Mouse (Mus musculus) neural tube, embryonic 11.5 days (tissue): ENCODE measurements at regions not wholly inside any gene's neighbourhood (a gene's known extent, or its start where the extent isn't known, plus 50 kb on each side); places are given as distances from the start of the nearest gene placed in this dataset.

Source experiments
- ATAC-seq: fragments of 200-750 bp; cut with Nextera tagmentation; 2 replicates; pipeline ENCODE4 v1.8.0; 2017; ENCODE audit warnings: moderate number of reproducible peaks, mild to moderate bottlenecking, moderate TSS enrichment, moderate library complexity; ENCODE audit not compliant: insufficient read depth, low FRiP score, low TSS enrichment
- DNase-seq: peaks from one replicate; pipeline ENCODE4 v3.0.0-alpha.2; 2015; ENCODE audit warnings: low spot score
- H3K27ac ChIP-seq: fragments of 300-500 bp; sonication (generic); 2 replicates; pipeline ENCODE4 v1.5.1; 2014; ENCODE audit warnings: low read depth, mild to moderate bottlenecking, low read length
- H3K27me3 ChIP-seq: fragments of 300-500 bp; sonication (generic); 2 replicates; pipeline ENCODE4 v1.6.1; 2014; ENCODE audit warnings: mild to moderate bottlenecking, low read length, mixed read lengths; ENCODE audit not compliant: control insufficient read depth, insufficient read depth
- H3K36me3 ChIP-seq: fragments of 300-500 bp; sonication (generic); 2 replicates; pipeline ENCODE4 v1.6.1; 2014; ENCODE audit warnings: mild to moderate bottlenecking, low read length, moderate library complexity, mixed read lengths; ENCODE audit not compliant: control insufficient read depth, insufficient read depth
- H3K4me1 ChIP-seq: fragments of 300-500 bp; sonication (generic); 2 replicates; pipeline ENCODE4 v1.6.1; 2014; ENCODE audit warnings: low read length, mixed read lengths; ENCODE audit not compliant: control insufficient read depth, insufficient read depth
- H3K4me2 ChIP-seq: fragments of 300-500 bp; sonication (generic); 2 replicates; pipeline ENCODE4 v1.6.1; 2014; ENCODE audit warnings: low read depth, mild to moderate bottlenecking, moderate library complexity
- H3K4me3 ChIP-seq: fragments of 300-500 bp; sonication (generic); 2 replicates; pipeline ENCODE4 v1.5.1; 2014; ENCODE audit warnings: low read depth, low read length
- H3K9ac ChIP-seq: fragments of 300-500 bp; sonication (generic); 2 replicates; pipeline ENCODE4 v1.6.1; 2014; ENCODE audit warnings: mild to moderate bottlenecking, low read length
- H3K9me3 ChIP-seq: fragments of 300-500 bp; sonication (generic); 2 replicates; pipeline ENCODE4 v1.6.1; 2016; ENCODE audit warnings: low read length; ENCODE audit not compliant: control insufficient read depth
- WGBS: fragments of 180-500 bp; shearing (Covaris S2); extraction: QIAGEN DNeasy Blood & Tissue Kit; methylation state at CpG from one replicate; pipeline ENCODE4 v1.1.7; 2014; 5-methylcytosine and 5-hydroxymethylcytosine counted together

GRCm38 (mm10) chr13:107931216-107931615 lies 113.0 kb upstream of the Smim15 start:
- Histone ChIP-seq H3K9ac (no peak overlapping the region), H3K27ac (no peak overlapping the region), H3K4me3 (no peak overlapping the region), H3K9me3 (no peaks in the 10 kb centered on the region), H3K36me3 (no peaks in the 10 kb centered on the region), H3K27me3 (no peaks in the 10 kb centered on the region), H3K4me2 (no peak overlapping the region), H3K4me1 (peaks cover 3% of the 10 kb centered on the region; the same call in 1 of the 2 replicates)
- 80% methylated on average over 7 of the region's 7 CpGs for WGBS
- DNase-seq (no peak), ATAC-seq (no peak)

GRCm38 (mm10) chr13:107927499-107928215 lies 116.6 kb upstream of the Smim15 start:
- Histone ChIP-seq H3K9ac (no peak overlapping the region), H3K36me3 (no peaks in the 10 kb centered on the region), H3K9me3 (no peaks in the 10 kb centered on the region), H3K27ac (no peak overlapping the region), H3K4me3 (no peak overlapping the region), H3K27me3 (no peaks in the 10 kb centered on the region), H3K4me1 (no peaks in the 10 kb centered on the region), H3K4me2 (no peak overlapping the region)
- ATAC-seq (no peak), DNase-seq (no peak)
- 88% methylated on average over 10 of the region's 10 CpGs for WGBS

GRCm38 (mm10) chr13:107925470-107925869 lies 118.8 kb upstream of the Smim15 start:
- no peak for DNase-seq
- no peak overlapping the region for H3K27ac ChIP-seq

GRCm38 (mm10) chr13:107923129-107924114 lies 120.8 kb upstream of the Smim15 start:
- Histone ChIP-seq H3K4me3 (no peak overlapping the region), H3K4me2 (no peak overlapping the region), H3K27ac (no peak overlapping the region), H3K27me3 (no peaks in the 10 kb centered on the region), H3K4me1 (no peaks in the 10 kb centered on the region), H3K9me3 (no peaks in the 10 kb centered on the region), H3K36me3 (no peaks in the 10 kb centered on the region), H3K9ac (no peak overlapping the region)
- ATAC-seq (no peak), DNase-seq (no peak)
- 71% methylated on average over 19 of the region's 19 CpGs for WGBS

More at GRCm38 (mm10) chr13:107925470-107925869, 118.8 kb upstream of the Smim15 start:
- H3K4me3 ChIP-seq = no peak overlapping the region
- ATAC-seq = no peak; the same call in 1 of the 2 replicates
- H3K27me3 ChIP-seq = no peaks in the 10 kb centered on the region
- H3K4me2 ChIP-seq = no peak overlapping the region
- no peaks in the 10 kb centered on the region for H3K4me1 ChIP-seq
- no peaks in the 10 kb centered on the region for H3K36me3 ChIP-seq
- no peak overlapping the region for H3K9ac ChIP-seq
- no peaks in the 10 kb centered on the region for H3K9me3 ChIP-seq
- WGBS = 58% methylated on average over 8 of the region's 8 CpGs

GRCm38 (mm10) chr13:107919403-107919802 lies 124.8 kb upstream of the Smim15 start:
- Histone ChIP-seq H3K4me3 (no peak overlapping the region), H3K9ac (no peak overlapping the region), H3K27ac (no peak overlapping the region), H3K4me2 (no peak overlapping the region), H3K4me1 (no peaks in the 10 kb centered on the region), H3K36me3 (no peaks in the 10 kb centered on the region), H3K9me3 (no peaks in the 10 kb centered on the region), H3K27me3 (no peaks in the 10 kb centered on the region)
- ATAC-seq (no peak), DNase-seq (no peak)
- WGBS = 67% methylated on average over 3 of the region's 3 CpGs

- no peak overlapping the region for H3K4me2 ChIP-seq
- H3K4me3 ChIP-seq = no peak overlapping the region
- H3K9ac ChIP-seq = no peak overlapping the region
- no peaks in the 10 kb centered on the region for H3K9me3 ChIP-seq
- no peaks in the 10 kb centered on the region for H3K36me3 ChIP-seq
- no peak overlapping the region for H3K27ac ChIP-seq
- DNase-seq = no peak
- 92% methylated on average over 7 of the region's 7 CpGs for WGBS
- no peaks in the 10 kb centered on the region for H3K4me1 ChIP-seq
- ATAC-seq = no peak
- no peaks in the 10 kb centered on the region for H3K27me3 ChIP-seq
These were observed 125.8 kb upstream of the Smim15 start for GRCm38 (mm10) chr13:107918478-107918877.

GRCm38 (mm10) chr13:107918065-107918464 lies 126.2 kb upstream of the Smim15 start:
- Histone ChIP-seq H3K9ac (no peak overlapping the region), H3K9me3 (no peaks in the 10 kb centered on the region), H3K36me3 (no peaks in the 10 kb centered on the region), H3K27me3 (no peaks in the 10 kb centered on the region), H3K4me3 (no peak overlapping the region), H3K27ac (no peak overlapping the region), H3K4me1 (no peaks in the 10 kb centered on the region), H3K4me2 (no peak overlapping the region)
- 91% methylated on average over 10 of the region's 10 CpGs for WGBS
- DNase-seq = no peak
- no peak for ATAC-seq

- no peak overlapping the region for H3K4me3 ChIP-seq
- H3K27ac ChIP-seq = no peak overlapping the region
- ATAC-seq (no peak), DNase-seq (no peak)
- no peak overlapping the region for H3K4me2 ChIP-seq
- no peaks in the 10 kb centered on the region for H3K27me3 ChIP-seq
- H3K4me1 ChIP-seq = no peaks in the 10 kb centered on the region
- H3K36me3 ChIP-seq = no peaks in the 10 kb centered on the region
- H3K9ac ChIP-seq = no peak overlapping the region
- H3K9me3 ChIP-seq = no peaks in the 10 kb centered on the region
- 93% methylated on average over 3 of the region's 3 CpGs for WGBS
These were observed 126.7 kb upstream of the Smim15 start for GRCm38 (mm10) chr13:107917564-107917963.
